Mouse (Mus musculus): ENCODE measurements around the gene Olfr1303. TPM values are rescaled to one million over a fixed set of nuclear protein-coding genes. Genes with fewer than 3 reads are reported as not detected.

Olfr1303 gene
- not detected in 2 replicates for polyA plus RNA-seq (2016; fragmentation: Nextera tagmentation; extraction: Ambion mirVana)

DNA sequence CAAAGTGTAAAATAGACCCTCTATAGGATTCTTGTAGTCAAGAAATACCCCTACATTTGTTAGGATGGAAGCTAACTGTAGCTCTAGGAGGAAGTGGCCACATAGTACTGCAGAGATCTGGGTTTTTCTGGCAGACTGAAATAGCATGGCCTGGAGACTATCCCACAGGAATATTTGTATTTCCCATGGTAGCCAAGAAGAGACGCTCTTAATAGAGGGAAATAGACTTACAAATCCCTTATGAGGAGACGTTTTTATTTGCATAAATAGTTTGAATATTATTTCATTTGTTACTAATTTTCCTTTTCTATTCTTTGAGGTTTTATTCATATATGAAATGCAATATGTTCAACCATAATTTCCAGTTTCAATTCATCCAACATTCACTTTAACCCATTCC, at the start of gene Olfr1303:
Olfr1303 (minus strand) TSS at position 101 of the 400 bp plus-strand sequence.
- ATAC-seq (ENCODE audit: insufficient number of reproducible peaks, insufficient read depth, low FRiP score, low TSS enrichment): no peak
- WGBS: 84% methylated on average over 2 of the region's 2 CpGs
- Histone ChIP-seq H3K27me3 (no peaks in the 10 kb centered on the region), H3K36me3 (no peaks in the 10 kb centered on the region), H3K27ac (no peak within 1 kb of the TSS), H3K4me2 (replicated peaks) (no peak within 1 kb of the TSS), H3K9ac (no peak within 1 kb of the TSS), H3K4me3 (no peak within 1 kb of the TSS), H3K4me1 (no peaks in the 10 kb centered on the region), H3K9me3 (no peaks in the 10 kb centered on the region)

- ATAC-seq (ENCODE audit: insufficient number of reproducible peaks, insufficient read depth, low FRiP score, low TSS enrichment): no peak
- H3K4me2 ChIP-seq (replicated peaks): no peak overlapping the region
Measured at GRCm38 (mm10) chr2:111812936-111813335, 7.2 kb downstream of the Olfr1303 start.

DNA sequence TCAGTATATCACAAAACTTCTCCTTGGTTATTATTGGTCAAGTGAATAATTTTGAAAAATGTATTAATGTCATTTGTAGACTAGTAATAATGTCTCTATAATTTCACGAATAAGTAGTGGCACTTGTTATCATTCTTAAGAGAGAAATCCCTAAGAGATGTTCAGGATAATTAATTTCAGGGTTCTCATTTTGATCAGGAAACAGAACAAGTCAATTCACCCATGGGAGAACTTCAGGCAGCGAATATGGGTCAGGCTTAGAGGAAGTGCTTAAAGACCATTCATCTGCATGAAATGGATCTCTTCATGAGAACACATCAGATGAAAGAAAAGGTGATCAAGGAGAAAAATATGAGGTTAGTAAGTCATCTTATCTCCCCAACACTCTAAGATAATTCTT, 43.0 kb downstream of the Olfr1303 start, which contains the start of gene Olfr1302:
Olfr1302 (plus strand) TSS at position 301 of the 400 bp plus-strand sequence.
- no peaks in the 10 kb centered on the region for H3K4me1 ChIP-seq
- no peak for ATAC-seq (ENCODE audit: insufficient number of reproducible peaks, insufficient read depth, low FRiP score, low TSS enrichment)
- no peak within 1 kb of the TSS for H3K27ac ChIP-seq
- H3K9ac ChIP-seq: no peak within 1 kb of the TSS
- no peaks in the 10 kb centered on the region for H3K9me3 ChIP-seq
- 70% methylated on average over 2 of the region's 2 CpGs for WGBS
- no peak within 1 kb of the TSS for H3K4me3 ChIP-seq
- no peak within 1 kb of the TSS for H3K4me2 ChIP-seq (replicated peaks)
- H3K27me3 ChIP-seq: no peaks in the 10 kb centered on the region
- no peaks in the 10 kb centered on the region for H3K36me3 ChIP-seq

More at GRCm38 (mm10) chr2:111812936-111813335, 7.2 kb downstream of the Olfr1303 start:
- H3K36me3 ChIP-seq: no peaks in the 10 kb centered on the region
- H3K27me3 ChIP-seq: no peaks in the 10 kb centered on the region
- H3K4me1 ChIP-seq: no peaks in the 10 kb centered on the region
- H3K4me3 ChIP-seq: no peak overlapping the region
- H3K9ac ChIP-seq: no peak overlapping the region
- H3K9me3 ChIP-seq: no peaks in the 10 kb centered on the region
- no peak overlapping the region for H3K27ac ChIP-seq

Other genes starting within 250 kb of the Olfr1303 start
- not detected in 2 replicates for gene Olfr1297, start 193.8 kb downstream of the Olfr1303 start, polyA plus RNA-seq (2016; fragmentation: Nextera tagmentation; extraction: Ambion mirVana)
- gene Olfr1298, start 171.1 kb downstream of the Olfr1303 start, polyA plus RNA-seq (2016; fragmentation: Nextera tagmentation; extraction: Ambion mirVana): not detected in 2 replicates
- gene Olfr1299, start 158.9 kb downstream of the Olfr1303 start, polyA plus RNA-seq (2016; fragmentation: Nextera tagmentation; extraction: Ambion mirVana): not detected in 2 replicates
- not detected in 2 replicates for gene Olfr1301, start 69.3 kb downstream of the Olfr1303 start, polyA plus RNA-seq (2016; fragmentation: Nextera tagmentation; extraction: Ambion mirVana)
- not detected in 2 replicates for gene Olfr1302, start 42.9 kb downstream of the Olfr1303 start, polyA plus RNA-seq (2016; fragmentation: Nextera tagmentation; extraction: Ambion mirVana)
- not detected in 2 replicates for gene Olfr1305, start 56.8 kb upstream of the Olfr1303 start, polyA plus RNA-seq (2016; fragmentation: Nextera tagmentation; extraction: Ambion mirVana)
- not detected in 2 replicates for gene Olfr1306, start 95.9 kb upstream of the Olfr1303 start, polyA plus RNA-seq (2016; fragmentation: Nextera tagmentation; extraction: Ambion mirVana)
- not detected in 2 replicates for gene Olfr1307, start 129.1 kb upstream of the Olfr1303 start, polyA plus RNA-seq (2016; fragmentation: Nextera tagmentation; extraction: Ambion mirVana)
- gene Olfr1308, start 144.6 kb upstream of the Olfr1303 start, polyA plus RNA-seq (2016; fragmentation: Nextera tagmentation; extraction: Ambion mirVana): not detected in 2 replicates
- gene Olfr1309, start 169.9 kb upstream of the Olfr1303 start, polyA plus RNA-seq (2016; fragmentation: Nextera tagmentation; extraction: Ambion mirVana): not detected in 2 replicates
- not detected in 2 replicates for gene Olfr1310, start 192.4 kb upstream of the Olfr1303 start, polyA plus RNA-seq (2016; fragmentation: Nextera tagmentation; extraction: Ambion mirVana)
- gene Olfr1311, start 204.1 kb upstream of the Olfr1303 start, polyA plus RNA-seq (2016; fragmentation: Nextera tagmentation; extraction: Ambion mirVana): not detected in 2 replicates
- gene Olfr1312, start 229.9 kb upstream of the Olfr1303 start, polyA plus RNA-seq (2016; fragmentation: Nextera tagmentation; extraction: Ambion mirVana): not detected in 2 replicates

Measured in embryonic facial prominence, embryonic 12.5 days (tissue).